Mouse (Mus musculus) intestine, embryonic 16.5 days (tissue): ENCODE results near the gene Trappc1. TPM values are rescaled to one million over a fixed set of nuclear protein-coding genes. Genes with fewer than 3 reads are reported as not detected.
"Not testable (repeated sequence)": the region's sequence is repeated elsewhere in the genome, so short reads cannot be mapped to it uniquely, and the experiment has no call there.

Experiments
- ATAC-seq: fragments of 200-750 bp; cut with Nextera tagmentation; 2 replicates; pipeline ENCODE4 v1.8.0; 2017; ENCODE audit warnings: moderate TSS enrichment, moderate library complexity
- H3K27ac ChIP-seq: fragments of 300-500 bp; sonication (generic); 2 replicates; pipeline ENCODE4 v1.5.1; 2014; ENCODE audit warnings: mild to moderate bottlenecking, low read length
- H3K27me3 ChIP-seq: fragments of 300-500 bp; sonication (generic); replicated peaks from 2 replicates; pipeline ENCODE4 v1.6.1; 2014; ENCODE audit warnings: low read length, control low read depth, mixed read lengths; ENCODE audit not compliant: control insufficient read depth, insufficient read depth
- H3K36me3 ChIP-seq: fragments of 300-500 bp; sonication (generic); 2 replicates; pipeline ENCODE4 v1.6.1; 2014; ENCODE audit warnings: low read length, control low read depth; ENCODE audit not compliant: control insufficient read depth, insufficient read depth
- H3K4me1 ChIP-seq: fragments of 300-500 bp; sonication (generic); 2 replicates; pipeline ENCODE4 v1.6.1; 2014; ENCODE audit warnings: low read length, control low read depth, mixed read lengths; ENCODE audit not compliant: control insufficient read depth, insufficient read depth
- H3K4me2 ChIP-seq: fragments of 300-500 bp; sonication (generic); 2 replicates; pipeline ENCODE4 v1.6.1; 2014; ENCODE audit warnings: low read depth, low read length, control low read depth
- H3K4me3 ChIP-seq: fragments of 300-500 bp; sonication (generic); 2 replicates; pipeline ENCODE4 v1.5.1; 2014; ENCODE audit warnings: mild to moderate bottlenecking, low read length
- H3K9ac ChIP-seq: fragments of 300-500 bp; sonication (generic); 2 replicates; pipeline ENCODE4 v1.6.1; 2014; ENCODE audit warnings: low read depth, low read length
- H3K9me3 ChIP-seq: fragments of 300-500 bp; sonication (generic); 2 replicates; pipeline ENCODE4 v1.6.1; 2016; ENCODE audit warnings: low read length, control low read depth; ENCODE audit not compliant: control insufficient read depth
- WGBS: fragments of 180-500 bp; shearing (Covaris S2); extraction: QIAGEN DNeasy Blood & Tissue Kit; methylation state at CpG from one replicate; pipeline ENCODE4 v1.1.7; 2014; 5-methylcytosine and 5-hydroxymethylcytosine counted together
- polyA plus RNA-seq: library from polyadenylated mRNA; unstranded; fragments of >200 nt; fragmentation: Nextera tagmentation; extraction: Ambion mirVana; gene quantifications from 2 replicates; pipeline ENCODE4 v1.2.1, GENCODE M21; 2015

Gene Trappc1
- polyA plus RNA-seq, 1 experiment from 2014 or later = 149 TPM

- Histone ChIP-seq H3K4me3 (no peak overlapping the region), H3K27me3 (no peaks in the 10 kb centered on the region), H3K4me1 (no peaks in the 10 kb centered on the region), H3K36me3 (peaks cover 30% of the 10 kb centered on the region), H3K9ac (no peak overlapping the region), H3K27ac (no peak overlapping the region), H3K4me2 (no peak overlapping the region), H3K9me3 (no peaks in the 10 kb centered on the region)
- no peak for ATAC-seq
- 97% methylated on average over 2 of the region's 2 CpGs for WGBS
These were observed 17.7 kb upstream of the Trappc1 start for GRCm38 (mm10) chr11:69306039-69306438.

GRCm38 (mm10) chr11:69311266-69311665 is 12.5 kb upstream of the Trappc1 start:
- H3K27me3 ChIP-seq = no peaks in the 10 kb centered on the region
- H3K27ac ChIP-seq = no peak overlapping the region
- H3K9me3 ChIP-seq = no peaks in the 10 kb centered on the region
- no peak overlapping the region for H3K4me3 ChIP-seq
- no peak overlapping the region for H3K9ac ChIP-seq
- no peak overlapping the region for H3K4me2 ChIP-seq
- 74% methylated on average over 7 of the region's 7 CpGs for WGBS
- no peak for ATAC-seq
- H3K36me3 ChIP-seq = peaks cover 22% of the 10 kb centered on the region
- no peaks in the 10 kb centered on the region for H3K4me1 ChIP-seq

GRCm38 (mm10) chr11:69316361-69316760 is 7.4 kb upstream of the Trappc1 start:
- Histone ChIP-seq H3K4me3 (no peak overlapping the region), H3K27ac (no peak overlapping the region), H3K36me3 (0 out of 2 replicates have a peak, but pooled peaks cover 4% of the 10 kb centered on the region), H3K27me3 (no peaks in the 10 kb centered on the region), H3K4me1 (no peaks in the 10 kb centered on the region), H3K4me2 (no peak overlapping the region), H3K9me3 (no peaks in the 10 kb centered on the region), H3K9ac (no peak overlapping the region)
- 95% methylated on average over 6 of the region's 6 CpGs for WGBS
- ATAC-seq = no peak

GRCm38 (mm10) chr11:69318000-69318399 is 5.8 kb upstream of the Trappc1 start:
- not testable (repeated sequence) for H3K9ac ChIP-seq, H3K4me2 ChIP-seq, H3K4me3 ChIP-seq, H3K27me3 ChIP-seq, ATAC-seq, H3K36me3 ChIP-seq, H3K9me3 ChIP-seq, H3K27ac ChIP-seq
- 85% methylated on average over 3 of the region's 3 CpGs for WGBS
- H3K4me1 ChIP-seq = peaks cover 13% of the 10 kb centered on the region

- no peak overlapping the region for H3K9ac ChIP-seq
- H3K36me3 ChIP-seq = 0 out of 2 replicates have a peak, but pooled peaks cover 2% of the 10 kb centered on the region
- H3K9me3 ChIP-seq = no peaks in the 10 kb centered on the region
- no peaks in the 10 kb centered on the region for H3K27me3 ChIP-seq
- H3K27ac ChIP-seq = no peak overlapping the region
- 94% methylated on average over 6 of the region's 6 CpGs for WGBS
- peaks cover 28% of the 10 kb centered on the region for H3K4me1 ChIP-seq
- ATAC-seq = no peak
- H3K4me3 ChIP-seq = no peak overlapping the region
- H3K4me2 ChIP-seq = 0 out of 2 replicates have a peak overlapping the region, but pooled peaks have one; percentile 72
These were observed 2.2 kb upstream of the Trappc1 start for GRCm38 (mm10) chr11:69321580-69321979.

GRCm38 (mm10) chr11:69322010-69322409 is 1.8 kb upstream of the Trappc1 start:
- WGBS = 68% methylated on average over 6 of the region's 6 CpGs
- H3K9ac ChIP-seq = peak overlapping the region; percentile 84; the same call in 1 of the 2 replicates
- H3K9me3 ChIP-seq = no peaks in the 10 kb centered on the region
- H3K4me1 ChIP-seq = peaks cover 33% of the 10 kb centered on the region
- no peak for ATAC-seq
- H3K4me3 ChIP-seq = peak overlapping the region; percentile 72
- peak overlapping the region; percentile 72 for H3K4me2 ChIP-seq
- no peak overlapping the region for H3K27ac ChIP-seq
- no peaks in the 10 kb centered on the region for H3K36me3 ChIP-seq
- no peaks in the 10 kb centered on the region for H3K27me3 ChIP-seq

- Histone ChIP-seq H3K9ac (peak overlapping the region; percentile 84), H3K36me3 (no peaks in the 10 kb centered on the region), H3K27me3 (no peaks in the 10 kb centered on the region; the same call in 1 of the 2 replicates), H3K4me1 (peaks cover 33% of the 10 kb centered on the region), H3K9me3 (no peaks in the 10 kb centered on the region), H3K4me2 (peak overlapping the region; percentile 72), H3K4me3 (peak overlapping the region; percentile 72), H3K27ac (peak overlapping the region; percentile 85)
- 18% methylated on average over 18 of the region's 18 CpGs for WGBS
- no peak for ATAC-seq
These were observed 898 bp upstream of the Trappc1 start for GRCm38 (mm10) chr11:69322693-69323471.

GRCm38 (mm10) chr11:69324749-69325148 is 969 bp downstream of the Trappc1 start:
- 79% methylated on average over 6 of the region's 6 CpGs for WGBS
- no peak overlapping the region for H3K27ac ChIP-seq

GRCm38 (mm10) chr11:69325628-69326407 is 2.0 kb downstream of the Trappc1 start, which contains the start of gene Kcnab3:
Gene Kcnab3, plus strand, starts transcription at chr11:69326258.
- 10% methylated on average over 26 of the region's 26 CpGs for WGBS
- no peaks in the 10 kb centered on the region; the same call in 1 of the 2 replicates for H3K27me3 ChIP-seq
- peak within 1 kb of the TSS; percentile 60 for H3K4me3 ChIP-seq
- peak within 1 kb of the TSS; percentile 78 for H3K9ac ChIP-seq
- H3K4me2 ChIP-seq = peak within 1 kb of the TSS; percentile 99
- peaks cover 33% of the 10 kb centered on the region for H3K4me1 ChIP-seq
- peak within 1 kb of the TSS; percentile 29 for H3K27ac ChIP-seq
- peak; percentile 74 for ATAC-seq
- no peaks in the 10 kb centered on the region for H3K36me3 ChIP-seq
- H3K9me3 ChIP-seq = no peaks in the 10 kb centered on the region

More at GRCm38 (mm10) chr11:69324749-69325148, 969 bp downstream of the Trappc1 start:
- ATAC-seq = no peak
- no peaks in the 10 kb centered on the region for H3K9me3 ChIP-seq
- H3K36me3 ChIP-seq = no peaks in the 10 kb centered on the region
- peak overlapping the region; percentile 72 for H3K4me3 ChIP-seq
- H3K4me1 ChIP-seq = peaks cover 33% of the 10 kb centered on the region
- no peaks in the 10 kb centered on the region; the same call in 1 of the 2 replicates for H3K27me3 ChIP-seq
- peak overlapping the region; percentile 83 for H3K4me2 ChIP-seq
- peak overlapping the region; percentile 79 for H3K9ac ChIP-seq
